Mouse (Mus musculus) frontal cortex, adult 2 months (tissue): ENCODE data around the gene Gm6020. TPM values are rescaled to one million over a fixed set of nuclear protein-coding genes. Genes with fewer than 3 reads are reported as not detected.

ENCODE experiments used
- polyA plus RNA-seq: library from polyadenylated mRNA; depleted of rRNA; stranded (reverse); fragments of >200 nt; gene quantifications from 2 replicates; pipeline ENCODE4 v1.2.3, GENCODE M21; 2012; rRNA removed

Gm6020 gene
- polyA plus RNA-seq, 1 experiment: not detected

Other genes with a start within 250 kb of the Gm6020 start
- 42.1 and 48.9 TPM in 2 replicates for gene Zfp950, start 43.0 kb upstream of the Gm6020 start, polyA plus RNA-seq
- gene Gm7102, start 7.6 kb upstream of the Gm6020 start, polyA plus RNA-seq: 0.06 and 0.15 TPM in 2 replicates
- 178 and 209 TPM in 2 replicates for gene Csf2ra, start 44.5 kb downstream of the Gm6020 start, polyA plus RNA-seq
- gene Gm21060, start 113.2 kb downstream of the Gm6020 start, polyA plus RNA-seq: not detected in 2 replicates